ENCODE assay signal across 9 mouse cellular contexts in genomic region chr13:21910735-21911134, GRCm38 (mm10). TPM values are rescaled to one million over a fixed set of nuclear protein-coding genes. Genes with fewer than 3 reads are reported as not detected.
DNase-seq lines count a peak whose midpoint lies in the region; ATAC-seq lines count a peak whose summit lies in the region.
"Had no signal": no experiment of that assay in that cellular context is flagged by ENCODE, and none has a peak within 500 bp of the region (broad histone marks: within the 10 kb centered on the region; RNA-seq: fewer than 3 reads in every experiment).

No protein-coding gene starts in this region.

- no peak overlapping the region for H3K27ac ChIP-seq in embryonic facial prominence, embryonic 12.5 days
- H3K27ac ChIP-seq in intestine, embryonic 16.5 days (ENCODE audit: low read length): no peak overlapping the region
- H3K27ac ChIP-seq in stomach, embryonic 16.5 days (ENCODE audit: low read length): no peak overlapping the region

- no peaks in the 10 kb centered on the region for H3K36me3 ChIP-seq in megakaryocyte, embryonic 14.5 days (replicated peaks; ENCODE audit: low read length)
- H3K36me3 ChIP-seq in embryonic facial prominence, embryonic 12.5 days: no peaks in the 10 kb centered on the region
- H3K36me3 ChIP-seq in intestine, embryonic 16.5 days (ENCODE audit: control insufficient read depth, insufficient read depth, low read length): no peaks in the 10 kb centered on the region
- no peaks in the 10 kb centered on the region for H3K36me3 ChIP-seq in stomach, embryonic 16.5 days (ENCODE audit: control insufficient read depth, insufficient read depth, low read length)

- H3K4me2 ChIP-seq in embryonic facial prominence, embryonic 12.5 days (replicated peaks): peak overlapping the region; percentile 28
- peak overlapping the region; percentile 33 for H3K4me2 ChIP-seq in intestine, embryonic 16.5 days (ENCODE audit: low read depth, low read length)
- peak overlapping the region; percentile 45 for H3K4me2 ChIP-seq in stomach, embryonic 16.5 days (ENCODE audit: low read depth, low read length)

- WGBS in embryonic facial prominence, embryonic 12.5 days: 4% methylated on average over 7 of the region's 7 CpGs
- WGBS in intestine, embryonic 16.5 days: 17% methylated on average over 7 of the region's 7 CpGs
- 19% methylated on average over 7 of the region's 7 CpGs for WGBS in stomach, embryonic 16.5 days

- H3K4me1 ChIP-seq in megakaryocyte, embryonic 14.5 days: peaks cover 48% of the 10 kb centered on the region
- H3K4me1 ChIP-seq in embryonic facial prominence, embryonic 12.5 days: no peaks in the 10 kb centered on the region; the same call in 1 of the 2 replicates
- H3K4me1 ChIP-seq in intestine, embryonic 16.5 days (ENCODE audit: control insufficient read depth, insufficient read depth, low read length): no peaks in the 10 kb centered on the region
- H3K4me1 ChIP-seq in stomach, embryonic 16.5 days (ENCODE audit: control insufficient read depth, insufficient read depth, low read length): no peaks in the 10 kb centered on the region

- H3K9me3 ChIP-seq in megakaryocyte, embryonic 14.5 days: no peaks in the 10 kb centered on the region
- no peaks in the 10 kb centered on the region for H3K9me3 ChIP-seq in embryonic facial prominence, embryonic 12.5 days
- no peaks in the 10 kb centered on the region for H3K9me3 ChIP-seq in intestine, embryonic 16.5 days (ENCODE audit: control insufficient read depth, low read length)
- no peaks in the 10 kb centered on the region for H3K9me3 ChIP-seq in stomach, embryonic 16.5 days (replicated peaks; ENCODE audit: control insufficient read depth, low read length)

- peak overlapping the region; percentile 80 for H3K4me3 ChIP-seq in megakaryocyte, embryonic 14.5 days (replicated peaks)
- peak overlapping the region; percentile 27 for H3K4me3 ChIP-seq in embryonic facial prominence, embryonic 12.5 days
- H3K4me3 ChIP-seq in intestine, embryonic 16.5 days (ENCODE audit: low read length): peak overlapping the region; percentile 34
- peak overlapping the region; percentile 28 for H3K4me3 ChIP-seq in stomach, embryonic 16.5 days (replicated peaks; ENCODE audit: low read length)

- no peak for DNase-seq in left cerebral cortex, adult 11 months (ENCODE audit: low spot score)
- DNase-seq in right cerebral cortex, postnatal 14 days: no peak
- DNase-seq: adrenal gland, postnatal 36 days; lung, postnatal 36 days had no signal

- no peaks in the 10 kb centered on the region for H3K27me3 ChIP-seq in megakaryocyte, embryonic 14.5 days (replicated peaks)
- H3K27me3 ChIP-seq in embryonic facial prominence, embryonic 12.5 days: peaks cover 7% of the 10 kb centered on the region; the same call in 1 of the 2 replicates
- H3K27me3 ChIP-seq in intestine, embryonic 16.5 days (replicated peaks; ENCODE audit: control insufficient read depth, insufficient read depth, low read length): no peaks in the 10 kb centered on the region
- H3K27me3 ChIP-seq in stomach, embryonic 16.5 days (ENCODE audit: control insufficient read depth, insufficient read depth, low read length): no peaks in the 10 kb centered on the region

- no peak for ATAC-seq in megakaryocyte, adult 5-6 weeks (ENCODE audit: poor library complexity, severe bottlenecking)
- ATAC-seq in embryonic facial prominence, embryonic 12.5 days (ENCODE audit: insufficient number of reproducible peaks, insufficient read depth, low FRiP score, low TSS enrichment): no peak
- no peak for ATAC-seq in intestine, embryonic 16.5 days
- no peak for ATAC-seq in stomach, embryonic 16.5 days (ENCODE audit: insufficient read depth, low FRiP score)

- no peak overlapping the region for H3K9ac ChIP-seq in embryonic facial prominence, embryonic 12.5 days
- H3K9ac ChIP-seq in intestine, embryonic 16.5 days (ENCODE audit: low read depth, low read length): peak overlapping the region; percentile 19; the same call in 1 of the 2 replicates
- H3K9ac ChIP-seq in stomach, embryonic 16.5 days (ENCODE audit: low read length): no peak overlapping the region

RNA-seq across cellular contexts. Expression of gene Zfp184, which starts 34.2 kb away (rescaled TPM):
- polyA plus RNA-seq in megakaryocyte, embryonic 14.5 days (2012; ENCODE audit: insufficient read depth, low replicate concordance): not detected in 2 replicates
- 0.23 and 0.36 TPM in 2 replicates for total RNA-seq in megakaryocyte, adult 5-6 weeks (2015)
- total RNA-seq in megakaryocyte, adult 5-6 weeks (2017): 0.65 TPM in 1 of 2 replicates, not detected in the other
- polyA plus RNA-seq in embryonic facial prominence, embryonic 12.5 days (2016; fragmentation: Nextera tagmentation; extraction: Ambion mirVana): 21.7 and 23.6 TPM in 2 replicates
- polyA plus RNA-seq in intestine, embryonic 16.5 days (2015; fragmentation: Nextera tagmentation; extraction: Ambion mirVana): 4.4 and 4.7 TPM in 2 replicates
- polyA plus RNA-seq in stomach, embryonic 16.5 days (2015; fragmentation: Nextera tagmentation; extraction: Ambion mirVana): 5.3 and 6.2 TPM in 2 replicates

Comparison
In these comparisons a context has a peak if more than half of its experiments do, and no peak if none do; other contexts are left out.
1. H3K4me3 ChIP-seq: peak in every context shown above with its lines; median percentile 80 in megakaryocyte, embryonic 14.5 days; 34 in intestine, embryonic 16.5 days; 28 in stomach, embryonic 16.5 days; 27 in embryonic facial prominence, embryonic 12.5 days.